Mouse (Mus musculus): Measurements from ENCODE around the gene Scn4a.
"Not testable (repeated sequence)": the region's sequence is repeated elsewhere in the genome, so short reads cannot be mapped to it uniquely, and the experiment has no call there.

The Scn4a gene

DNA sequence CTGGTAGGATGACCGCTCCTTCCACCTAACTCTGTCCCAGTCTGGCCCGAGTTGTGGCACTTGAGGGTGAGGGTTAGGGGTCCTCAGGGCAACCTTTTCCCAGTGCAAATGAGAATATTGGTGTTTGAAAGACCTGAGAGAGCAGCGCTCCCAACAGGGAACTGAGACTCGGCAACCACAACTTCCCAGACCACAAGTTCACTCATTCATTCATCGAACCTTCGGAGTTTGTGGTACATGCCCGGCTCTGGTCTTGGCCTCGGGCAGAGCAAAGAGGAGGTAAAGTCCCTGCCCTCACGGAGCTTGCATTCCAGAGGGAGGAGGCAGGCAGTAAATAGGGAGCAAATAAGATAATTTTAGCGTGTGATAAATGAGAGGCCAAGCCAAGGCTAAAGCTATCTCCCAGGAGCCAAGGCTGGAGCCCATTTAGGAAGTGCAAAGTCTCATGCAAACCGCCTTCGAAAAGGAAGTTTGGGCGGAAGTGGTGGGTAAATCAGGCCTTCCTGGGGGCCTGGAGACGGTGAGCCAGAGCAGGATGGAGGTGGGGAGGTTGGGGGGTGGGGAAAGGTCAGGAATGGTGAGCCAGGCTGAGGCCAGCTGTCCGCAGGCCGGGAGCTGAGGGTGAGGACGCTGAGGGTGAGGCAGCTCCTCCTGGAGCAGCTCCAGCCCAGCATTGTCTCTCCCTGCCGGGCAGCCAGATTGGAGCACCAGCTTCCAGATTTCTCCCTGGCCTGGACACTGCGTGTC is 2.5 kb upstream of the Scn4a start:
- no peak for DNase-seq (ENCODE audit: low read depth)

DNA sequence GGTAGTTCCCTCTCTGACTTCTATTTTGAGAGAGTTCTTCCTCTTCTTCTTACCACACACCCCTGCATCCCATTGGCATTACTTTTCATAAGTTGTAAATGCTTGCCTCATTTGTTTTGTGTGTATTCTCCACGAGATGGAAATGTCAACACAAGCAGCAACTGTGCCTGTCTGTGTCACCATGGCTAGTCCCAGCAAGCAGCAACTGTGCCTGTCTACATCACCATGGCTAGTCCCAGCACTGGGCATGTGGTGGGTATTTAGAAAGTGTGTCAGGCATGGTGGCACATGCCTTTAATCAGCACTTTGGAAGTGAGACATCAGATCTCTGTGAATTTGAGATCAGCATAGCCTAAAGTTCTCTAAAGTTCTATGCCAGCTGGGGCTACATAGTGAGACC is 1.1 kb upstream of the Scn4a start:
- DNase-seq (ENCODE audit: low read depth), result no peak

GRCm38 (mm10) chr11:106351941-106352340 is 1.1 kb downstream of the Scn4a start:
- peak; percentile 54 for DNase-seq (ENCODE audit: low read depth)

- DNase-seq (ENCODE audit: low read depth), result no peak
Observed at GRCm38 (mm10) chr11:106351253-106351652, 1.8 kb downstream of the Scn4a start.

GRCm38 (mm10) chr11:106350853-106351252 is 2.2 kb downstream of the Scn4a start:
- DNase-seq (ENCODE audit: low read depth), result no peak

GRCm38 (mm10) chr11:106349772-106350171 is 3.3 kb downstream of the Scn4a start:
- no peak for DNase-seq (ENCODE audit: low read depth)

- DNase-seq (ENCODE audit: low read depth), result no peak
Observed at GRCm38 (mm10) chr11:106344910-106345309, 8.2 kb downstream of the Scn4a start.

DNA sequence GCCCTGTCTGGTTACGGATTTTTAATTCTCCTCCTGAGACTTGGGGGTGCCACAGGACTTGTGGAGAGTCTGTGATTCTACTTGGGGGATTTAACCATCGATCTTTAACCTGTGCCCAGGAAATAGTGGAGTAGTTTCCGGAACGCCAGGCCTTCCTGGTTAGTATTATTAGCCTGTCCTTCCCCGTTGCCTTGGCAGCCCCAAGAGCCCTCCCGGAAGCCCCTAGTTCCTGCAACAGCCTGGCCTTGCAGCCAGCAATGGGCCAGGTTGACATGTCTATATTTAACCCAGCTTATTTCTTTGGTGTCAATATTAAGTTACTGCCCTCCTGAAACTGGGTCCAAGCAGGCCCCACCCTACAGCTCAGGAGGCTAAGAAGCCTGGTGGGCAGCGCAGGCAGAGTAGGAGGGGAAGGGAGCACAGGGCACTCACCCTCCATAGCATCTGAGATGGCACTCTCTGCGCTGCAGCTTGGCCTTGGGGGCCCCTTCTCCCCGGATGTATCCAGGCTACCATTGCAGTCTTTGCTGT is 12.0 kb downstream of the Scn4a start:
- no peak for DNase-seq (ENCODE audit: low read depth)

- DNase-seq (ENCODE audit: low read depth), result not testable (repeated sequence)
Observed at GRCm38 (mm10) chr11:106339323-106339722, 13.8 kb downstream of the Scn4a start.

DNA sequence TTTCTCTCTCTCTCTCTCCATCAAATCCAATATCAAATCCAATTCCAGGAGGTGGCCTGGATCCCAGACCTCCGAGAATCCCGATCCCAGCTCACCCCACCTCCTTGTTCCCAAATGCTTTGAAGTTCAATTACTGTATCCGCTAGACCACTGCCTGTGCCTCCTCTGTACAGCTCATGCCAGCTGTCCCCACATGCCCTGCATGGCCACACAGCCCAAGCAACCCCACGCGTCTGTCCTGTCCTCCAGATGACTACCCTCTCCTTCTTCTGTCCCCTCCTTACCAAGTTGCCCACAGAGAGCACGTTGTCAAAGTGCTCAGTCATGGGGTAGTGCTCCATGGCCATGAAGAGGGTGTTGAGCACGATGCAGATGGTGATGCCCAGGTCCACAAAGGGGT is 14.2 kb downstream of the Scn4a start:
- no peak for DNase-seq (ENCODE audit: low read depth)

DNA sequence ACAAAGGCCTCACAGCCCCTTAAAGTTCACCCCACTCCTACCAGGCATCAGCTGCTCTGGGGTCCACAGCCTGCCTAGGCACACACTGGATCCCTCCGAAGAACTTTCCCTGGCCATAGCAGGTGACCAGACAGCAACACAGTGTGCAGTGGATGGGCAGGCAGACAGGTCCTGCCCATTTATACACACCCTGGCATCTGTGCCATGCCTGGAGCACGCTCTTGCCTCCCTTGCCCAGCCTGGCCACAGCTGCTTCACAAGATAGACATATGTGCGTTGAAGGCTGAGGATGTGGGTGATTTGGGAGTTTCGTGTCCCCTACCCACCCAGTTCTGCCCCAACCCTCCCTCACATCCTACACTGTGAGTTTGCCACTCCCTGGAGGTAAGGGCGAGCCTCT is 15.1 kb downstream of the Scn4a start:
- DNase-seq (ENCODE audit: low read depth), result no peak

- no peak for DNase-seq (ENCODE audit: low read depth)
Observed at GRCm38 (mm10) chr11:106334066-106334465, 19.0 kb downstream of the Scn4a start.

DNA sequence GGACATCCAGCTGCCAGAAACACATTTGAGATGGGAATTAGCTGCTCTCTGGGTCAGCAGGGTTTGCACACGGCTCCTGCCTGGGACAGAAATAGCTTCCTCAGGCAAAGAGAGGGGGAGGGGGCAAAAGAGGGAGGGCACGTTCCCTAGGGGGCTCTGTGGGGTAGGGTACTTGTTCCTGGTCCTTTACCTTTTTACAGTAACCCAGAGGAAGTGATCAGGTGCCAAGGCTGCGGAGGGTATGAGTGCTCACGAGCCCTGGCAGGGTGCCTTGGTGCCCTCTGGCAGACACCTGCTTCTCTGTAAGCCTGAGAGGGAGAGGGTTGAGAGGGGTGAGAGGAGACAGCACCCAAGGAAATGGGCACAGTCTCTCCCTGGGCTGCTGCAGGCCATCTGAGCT is 20.6 kb downstream of the Scn4a start:
- DNase-seq (ENCODE audit: low read depth), result no peak

DNA sequence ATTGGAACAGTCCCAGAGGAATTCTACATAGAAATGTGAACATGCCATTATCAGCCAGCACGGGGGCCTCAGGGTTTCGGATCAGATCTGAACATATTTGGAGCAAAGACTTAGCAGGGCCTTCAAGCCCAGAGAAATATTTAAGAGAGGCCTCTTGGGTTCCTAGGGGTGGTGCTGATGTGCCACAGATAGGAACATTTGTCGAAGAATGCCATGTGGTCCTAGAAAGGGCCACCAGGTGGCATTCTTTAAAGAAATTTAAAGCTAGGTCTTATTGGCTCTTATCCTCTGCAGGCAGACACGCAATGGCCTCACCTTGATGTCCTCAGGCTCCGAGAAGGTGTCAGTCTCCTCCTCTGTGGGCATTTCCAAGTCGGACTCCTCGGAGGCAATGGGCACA is 23.4 kb downstream of the Scn4a start:
- DNase-seq (ENCODE audit: low read depth), result peak; percentile 84

DNA sequence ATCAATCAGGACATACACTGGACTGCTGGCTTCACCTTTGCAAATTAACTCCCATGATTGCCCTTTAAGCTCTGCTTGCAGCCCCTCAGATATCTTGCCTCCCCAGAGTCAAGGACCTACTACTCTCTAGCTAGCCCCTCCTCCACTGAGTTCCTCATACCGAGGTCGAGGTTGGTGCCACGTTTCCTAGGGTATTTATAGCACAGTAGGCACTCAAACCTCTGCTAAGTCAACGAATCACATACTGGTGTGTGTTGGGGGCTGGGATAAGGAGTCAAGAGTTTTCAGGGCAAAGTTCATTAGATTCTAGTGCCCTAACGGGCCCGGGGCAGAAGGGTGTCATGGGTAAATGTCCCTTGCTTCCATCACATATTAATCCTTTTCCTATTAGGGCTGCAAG is 24.0 kb downstream of the Scn4a start:
- DNase-seq (ENCODE audit: low read depth), result no peak

GRCm38 (mm10) chr11:106328521-106328920 is 24.6 kb downstream of the Scn4a start:
- DNase-seq (ENCODE audit: low read depth), result no peak

- DNase-seq (ENCODE audit: low read depth), result no peak
Observed at GRCm38 (mm10) chr11:106326475-106326874, 26.6 kb downstream of the Scn4a start.

DNA sequence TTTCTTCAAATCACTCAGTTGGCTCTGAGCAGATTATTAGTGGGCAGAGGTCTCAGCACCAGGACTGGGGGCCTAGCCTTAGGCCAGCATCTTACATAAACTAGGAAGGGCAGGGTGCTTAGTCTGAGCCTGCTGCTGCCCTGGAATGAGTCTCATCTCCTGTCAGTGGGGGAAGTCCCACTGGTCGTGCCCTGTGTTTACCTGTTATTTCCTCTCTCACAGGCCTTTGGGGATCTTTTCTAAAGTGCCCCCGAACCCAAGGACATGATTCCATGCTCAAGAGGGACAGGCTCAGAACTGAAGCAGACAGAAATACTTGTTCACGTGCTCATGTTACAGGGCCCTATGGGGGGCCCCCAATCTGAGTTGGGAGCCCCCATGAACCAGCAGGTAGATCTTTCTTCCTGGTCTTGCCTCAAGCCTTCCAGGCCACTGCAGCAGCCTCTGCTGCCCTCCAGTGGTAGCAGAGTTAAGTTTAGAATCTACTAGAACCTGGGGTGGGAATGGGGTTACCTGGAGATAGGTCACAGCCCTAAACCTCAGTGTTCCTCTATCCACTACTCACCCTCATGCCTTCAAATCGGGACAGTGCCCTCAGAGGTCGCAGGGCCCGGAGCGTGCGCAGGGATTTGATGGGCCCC is 27.4 kb downstream of the Scn4a start:
- DNase-seq (ENCODE audit: low read depth), result peak; percentile 86

DNA sequence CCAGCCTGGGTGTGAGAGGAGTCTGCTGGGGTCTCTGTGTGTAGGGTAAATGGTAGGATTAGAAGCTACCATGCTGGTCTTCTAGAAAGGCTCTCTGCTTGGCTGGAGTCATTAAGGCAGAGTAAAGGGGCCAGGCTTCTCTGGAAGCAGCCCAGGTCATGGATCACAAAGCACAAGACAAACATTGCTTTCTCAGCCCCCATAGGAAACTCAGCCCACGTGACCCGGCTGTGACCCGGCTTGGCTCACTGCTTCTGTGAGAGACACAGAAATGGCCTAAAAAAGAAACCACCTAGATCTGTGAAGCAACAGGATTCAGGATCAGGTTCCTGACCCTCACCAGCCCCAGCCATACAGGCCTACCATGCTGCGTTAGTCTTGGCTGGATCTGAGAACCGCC is 28.2 kb downstream of the Scn4a start:
- DNase-seq (ENCODE audit: low read depth), result no peak

DNA sequence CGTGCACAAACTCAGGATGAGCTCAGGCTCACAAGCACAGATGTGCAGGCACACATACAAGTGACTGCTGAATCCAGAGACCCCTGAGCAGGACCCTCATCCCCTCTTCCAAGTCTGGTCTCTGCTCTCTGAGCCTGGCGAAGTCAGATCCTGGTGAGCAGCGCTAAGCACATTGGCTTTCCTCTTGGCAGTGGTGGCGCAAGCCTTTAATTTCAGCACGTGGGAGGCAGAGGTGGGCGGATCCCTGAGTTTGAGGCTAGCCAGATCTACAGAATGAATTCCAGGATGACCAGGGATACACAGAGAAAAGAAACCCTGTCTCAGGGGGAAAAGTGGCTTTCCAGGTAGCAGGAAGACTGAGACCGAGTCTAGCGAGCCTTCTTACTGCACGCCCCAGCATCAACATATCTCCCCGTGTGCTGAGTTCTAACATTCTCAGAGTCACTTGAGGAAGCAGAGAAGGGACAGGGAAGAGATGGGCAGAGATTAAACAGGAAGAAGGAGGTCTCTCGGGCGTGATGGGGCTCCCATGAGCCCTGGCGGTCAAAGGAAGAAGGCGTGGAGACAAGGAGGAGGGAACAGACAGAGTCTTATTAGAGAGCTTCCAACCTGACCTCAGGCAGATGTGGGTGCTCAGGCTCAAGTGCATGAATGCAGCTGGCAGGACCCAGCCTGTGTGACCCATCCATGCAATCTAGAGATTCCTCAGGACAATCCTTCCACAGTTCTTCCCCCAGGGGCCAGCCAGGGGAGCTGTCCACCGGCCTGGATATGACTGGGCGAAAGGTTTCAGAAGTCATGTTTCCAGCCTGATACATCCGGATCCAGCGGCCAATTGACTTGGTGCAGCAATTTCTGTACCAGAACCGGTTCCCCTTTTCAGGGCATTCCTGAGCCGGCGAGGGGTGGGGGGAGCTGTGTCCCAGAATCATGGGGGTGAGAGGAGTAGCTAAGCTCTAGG is 34.4 kb downstream of the Scn4a start:
- DNase-seq (ENCODE audit: low read depth), result no peak

GRCm38 (mm10) chr11:106317801-106318200 is 35.3 kb downstream of the Scn4a start:
- DNase-seq (ENCODE audit: low read depth), result no peak

DNA sequence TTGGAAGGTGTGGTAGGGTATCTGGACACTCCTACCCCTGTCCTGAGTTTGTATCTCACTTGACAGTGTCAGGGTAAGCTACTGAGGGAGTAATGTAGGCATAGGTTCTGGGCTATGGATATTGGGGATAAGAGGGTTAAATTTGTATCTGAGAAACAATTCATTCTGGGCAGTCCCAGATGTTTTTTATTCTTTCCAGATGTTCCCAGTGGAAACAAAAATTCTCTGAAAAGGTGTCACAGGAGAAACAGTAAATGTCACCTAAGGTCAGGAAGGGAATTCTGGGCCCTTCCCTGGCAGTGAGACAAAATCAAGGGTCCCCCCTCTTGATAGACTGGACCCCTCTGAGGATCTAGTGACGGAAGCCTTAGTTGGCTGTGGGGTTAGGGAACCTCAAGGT is 36.7 kb downstream of the Scn4a start:
- no peak for DNase-seq (ENCODE audit: low read depth)
